Mouse (Mus musculus): ENCODE measurements around the gene Pla2r1.

Pla2r1 gene

GRCm38 (mm10) chr2:60401694-60402093 is 151.4 kb downstream of the Pla2r1 start:
- DNase-seq: no peak

- DNase-seq: no peak
Observed at GRCm38 (mm10) chr2:60393786-60394185, 159.3 kb downstream of the Pla2r1 start.

- no peak for DNase-seq
Observed at GRCm38 (mm10) chr2:60392286-60392685, 160.8 kb downstream of the Pla2r1 start.

GRCm38 (mm10) chr2:60387363-60387762 is 165.7 kb downstream of the Pla2r1 start:
- DNase-seq: no peak

- no peak for DNase-seq
Observed at GRCm38 (mm10) chr2:60386835-60387234, 166.3 kb downstream of the Pla2r1 start.

- DNase-seq: peak; percentile 88
Observed at GRCm38 (mm10) chr2:60384763-60385085, 168.4 kb downstream of the Pla2r1 start.

GRCm38 (mm10) chr2:60384083-60384762 is 168.9 kb downstream of the Pla2r1 start:
- no peak for DNase-seq

- peak; percentile 94 for DNase-seq
Observed at GRCm38 (mm10) chr2:60382858-60383669, 170.0 kb downstream of the Pla2r1 start, which contains the start of gene Ly75. Gene Ly75, minus strand, starts transcription at chr2:60383303.

GRCm38 (mm10) chr2:60382346-60382745 is 170.8 kb downstream of the Pla2r1 start:
- DNase-seq: peak; percentile 15

GRCm38 (mm10) chr2:60377260-60377659 is 175.8 kb downstream of the Pla2r1 start:
- DNase-seq: no peak

- DNase-seq: no peak
Observed at GRCm38 (mm10) chr2:60375608-60376107, 177.4 kb downstream of the Pla2r1 start.

- DNase-seq: peak; percentile 9
Observed at GRCm38 (mm10) chr2:60375126-60375525, 178.0 kb downstream of the Pla2r1 start.

GRCm38 (mm10) chr2:60370188-60370587 is 182.9 kb downstream of the Pla2r1 start:
- peak; percentile 15 for DNase-seq

GRCm38 (mm10) chr2:60369454-60369853 is 183.7 kb downstream of the Pla2r1 start:
- DNase-seq: peak; percentile 41

GRCm38 (mm10) chr2:60367871-60368270 is 185.2 kb downstream of the Pla2r1 start:
- no peak for DNase-seq
